Mouse (Mus musculus): ENCODE results near the gene Spata46. TPM values are rescaled to one million over a fixed set of nuclear protein-coding genes. Genes with fewer than 3 reads are reported as not detected.

The Spata46 gene
- total and polyA plus RNA-seq, 3 experiments = 0.13 TPM; not detected in 2

GRCm38 (mm10) chr1:170360183-170360915 lies 51.7 kb downstream of the Spata46 start:
- TF ChIP-seq SMC3 (IDR thresholded peaks at IDR 0.05; ENCODE audit: low read depth, low read length) (no peak), ZMIZ1 (IDR thresholded peaks at IDR 0.05; ENCODE audit: low read depth, low read length) (no peak), RCOR1 (IDR thresholded peaks at IDR 0.05; ENCODE audit: low read depth, low read length) (no peak), CHD2 (IDR thresholded peaks at IDR 0.05; ENCODE audit: low read length) (no peak), NELFE (IDR thresholded peaks at IDR 0.05; ENCODE audit: low read depth, low read length) (no peak), POLR2AphosphoS2 (IDR thresholded peaks at IDR 0.05; ENCODE audit: low read length) (no peak), USF2 (IDR thresholded peaks at IDR 0.05; ENCODE audit: borderline replicate concordance in 1 of 2, insufficient read depth in 1 of 2, low read depth in 1 of 2, low read length in 2 of 2) (no peak), ELF1 (IDR thresholded peaks at IDR 0.05; ENCODE audit: low read depth, low read length) (no peak), POLR2A (IDR thresholded peaks at IDR 0.05; ENCODE audit: control insufficient read depth in 1 of 2, insufficient read depth in 1 of 2, low read depth in 1 of 2, low read length in 2 of 2, poor library complexity in 1 of 2) (no peak), ETS1 (IDR thresholded peaks at IDR 0.05; ENCODE audit: low read depth, low read length) (no peak), UBTF (IDR thresholded peaks at IDR 0.05; ENCODE audit: borderline replicate concordance, insufficient read depth, low read depth, low read length) (no peak), CTCF (IDR thresholded peaks at IDR 0.05 in 2 of 3, conservative IDR thresholded peaks at IDR 0.05 in 1 of 3; ENCODE audit: control insufficient read depth in 1 of 3, insufficient read depth in 1 of 3, low read depth in 2 of 3, low read length in 3 of 3, poor library complexity in 1 of 3, severe bottlenecking in 1 of 3) (no peak), BHLHE40 (IDR thresholded peaks at IDR 0.05; ENCODE audit: borderline replicate concordance, low read depth, low read length) (no peak), SIN3A (IDR thresholded peaks at IDR 0.05; ENCODE audit: low read length) (no peak)
- Histone ChIP-seq H3K9me3 (replicated peaks; ENCODE audit: insufficient read depth, low read length) (no peaks in the 10 kb centered on the region), H3K79me2 (ENCODE audit: control insufficient read depth, insufficient read depth, low read length, poor library complexity) (no peaks in the 10 kb centered on the region), H3K4me3 (ENCODE audit: control insufficient read depth in 1 of 2, insufficient read depth in 1 of 2, low read depth in 2 of 2, low read length in 2 of 2) (no peak overlapping the region), H3K9ac (ENCODE audit: control insufficient read depth, low read depth, low read length, poor library complexity, severe bottlenecking) (no peak overlapping the region), H3K4me1 (ENCODE audit: control insufficient read depth in 1 of 2, insufficient read depth in 2 of 2, low read length in 2 of 2) (no peaks in the 10 kb centered on the region), H3K27ac (ENCODE audit: control insufficient read depth, low read depth, low read length) (no peak overlapping the region), H3K27me3 (ENCODE audit: control insufficient read depth in 1 of 2, insufficient read depth in 2 of 2, low read length in 2 of 2) (no peaks in the 10 kb centered on the region), H3K36me3 (ENCODE audit: control insufficient read depth in 1 of 2, insufficient read depth in 2 of 2, low read length in 2 of 2) (no peaks in the 10 kb centered on the region)
- no peak for DNase-seq (ENCODE audit: low read depth, low spot score)

Other genes with a start within 250 kb of the Spata46 start
- not detected in 2 replicates for gene Ddr2, start 198.0 kb upstream of the Spata46 start, total RNA-seq (2012; rRNA removed)
- gene Ddr2, start 198.0 kb upstream of the Spata46 start, polyA plus RNA-seq (2012; ENCODE audit: insufficient read depth in 1 of 2, insufficient read length in 2 of 2, low read depth in 1 of 2, low replicate concordance in 2 of 2, missing spikeins in 1 of 2) = under 1 TPM in 1 of 2 experiments, not detected in 1; 0.04 TPM
- gene Uap1, start 133.8 kb upstream of the Spata46 start, total RNA-seq (2012; rRNA removed) = 74.5 and 87.3 TPM in 2 replicates
- 10 to 100 TPM in 1 of 2 experiments, not detected in 1; 80.8 TPM for gene Uap1, start 133.8 kb upstream of the Spata46 start, polyA plus RNA-seq (2012; ENCODE audit: insufficient read depth in 1 of 2, insufficient read length in 2 of 2, low read depth in 1 of 2, low replicate concordance in 2 of 2, missing spikeins in 1 of 2)
- gene Uhmk1, start 93.4 kb upstream of the Spata46 start, total RNA-seq (2012; rRNA removed) = 26.8 and 28.9 TPM in 2 replicates
- 10 to 100 TPM; 19.5 to 43.9 TPM for gene Uhmk1, start 93.4 kb upstream of the Spata46 start, polyA plus RNA-seq (2012; ENCODE audit: insufficient read depth in 1 of 2, insufficient read length in 2 of 2, low read depth in 1 of 2, low replicate concordance in 2 of 2, missing spikeins in 1 of 2)
- not detected in 2 replicates for gene Sh2d1b2, start 76.1 kb upstream of the Spata46 start, total RNA-seq (2012; rRNA removed)
- not detected for gene Sh2d1b2, start 76.1 kb upstream of the Spata46 start, polyA plus RNA-seq (2012; ENCODE audit: insufficient read depth in 1 of 2, insufficient read length in 2 of 2, low read depth in 1 of 2, low replicate concordance in 2 of 2, missing spikeins in 1 of 2)
- gene Sh2d1b1, start 31.5 kb upstream of the Spata46 start, total RNA-seq (2012; rRNA removed) = not detected in 2 replicates
- gene Sh2d1b1, start 31.5 kb upstream of the Spata46 start, polyA plus RNA-seq (2012; ENCODE audit: insufficient read depth in 1 of 2, insufficient read length in 2 of 2, low read depth in 1 of 2, low replicate concordance in 2 of 2, missing spikeins in 1 of 2) = not detected
- gene Gm7694, start 2.5 kb upstream of the Spata46 start, total RNA-seq (2012; rRNA removed) = 0.19 and 0.20 TPM in 2 replicates
- 1 to 10 TPM in 1 of 2 experiments, not detected in 1; 1.1 TPM for gene Gm7694, start 2.5 kb upstream of the Spata46 start, polyA plus RNA-seq (2012; ENCODE audit: insufficient read depth in 1 of 2, insufficient read length in 2 of 2, low read depth in 1 of 2, low replicate concordance in 2 of 2, missing spikeins in 1 of 2)

All from MEL (cell line).